Mouse (Mus musculus): ENCODE data around the gene Foxd4. TPM values are rescaled to one million over a fixed set of nuclear protein-coding genes. Genes with fewer than 3 reads are reported as not detected.

The Foxd4 gene
- polyA plus RNA-seq, 1 experiment from 2014 or later: 0.14 TPM

DNA sequence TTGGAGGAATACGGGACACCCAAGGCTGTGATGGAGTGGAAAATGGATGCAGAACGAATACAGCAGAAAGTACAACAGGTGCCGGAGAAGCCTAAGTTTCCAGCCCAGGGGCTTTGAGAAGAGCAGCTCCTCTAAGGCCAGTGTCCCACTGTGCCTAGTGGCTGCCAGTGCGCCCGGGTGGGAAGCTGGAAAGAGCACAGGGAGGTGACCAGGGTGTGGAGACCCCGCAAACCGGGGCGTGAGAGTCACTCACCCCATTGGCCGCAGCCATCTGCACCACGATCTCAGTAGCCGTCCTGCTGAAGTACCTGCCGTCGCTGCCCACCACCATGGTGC lies 39.8 kb downstream of the Foxd4 start:
- no peak overlapping the region for H3K27ac ChIP-seq (ENCODE audit: low read depth, low read length)
- no peak for DNase-seq (ENCODE audit: low spot score)
- WGBS: 19% methylated on average over 13 of the region's 13 CpGs

GRCm38 (mm10) chr19:24851456-24852315 lies 49.3 kb downstream of the Foxd4 start:
- H3K9me3 ChIP-seq (ENCODE audit: control insufficient read depth, low read length): no peaks in the 10 kb centered on the region
- H3K9ac ChIP-seq (ENCODE audit: low read depth, low read length): no peak overlapping the region
- H3K27ac ChIP-seq (ENCODE audit: low read depth, low read length): no peak overlapping the region
- ATAC-seq (ENCODE audit: low FRiP score) (no peak), DNase-seq (ENCODE audit: low spot score) (no peak)
- H3K36me3 ChIP-seq (ENCODE audit: control insufficient read depth, insufficient read depth, low read length): no peaks in the 10 kb centered on the region
- no peaks in the 10 kb centered on the region for H3K4me1 ChIP-seq (replicated peaks; ENCODE audit: control insufficient read depth, insufficient read depth, low read length)
- H3K27me3 ChIP-seq (ENCODE audit: control insufficient read depth, insufficient read depth, low read length): no peaks in the 10 kb centered on the region
- no peak overlapping the region for H3K4me3 ChIP-seq (ENCODE audit: low read depth, low read length)
- H3K4me2 ChIP-seq (replicated peaks; ENCODE audit: low read depth, low read length): no peak overlapping the region
- WGBS: 90% methylated on average over 21 of the region's 21 CpGs

More for the DNA sequence above, 39.8 kb downstream of the Foxd4 start:
- Histone ChIP-seq H3K4me2 (replicated peaks; ENCODE audit: low read depth, low read length) (peak overlapping the region; percentile 85), H3K27me3 (ENCODE audit: control insufficient read depth, insufficient read depth, low read length) (peaks cover 13% of the 10 kb centered on the region), H3K36me3 (ENCODE audit: control insufficient read depth, insufficient read depth, low read length) (no peaks in the 10 kb centered on the region), H3K4me1 (replicated peaks; ENCODE audit: control insufficient read depth, insufficient read depth, low read length) (no peaks in the 10 kb centered on the region), H3K9ac (ENCODE audit: low read depth, low read length) (peak overlapping the region; percentile 45), H3K4me3 (ENCODE audit: low read depth, low read length) (peak overlapping the region; percentile 36), H3K9me3 (ENCODE audit: control insufficient read depth, low read length) (no peaks in the 10 kb centered on the region)
- ATAC-seq (ENCODE audit: low FRiP score): no peak

Other genes with a start within 250 kb of the Foxd4 start
- gene Tmem252, start 227.2 kb downstream of the Foxd4 start, polyA plus RNA-seq (2014; fragmentation: Nextera tagmentation; extraction: Ambion mirVana): 0.57 and 0.88 TPM in 2 replicates
- 0.81 and 1.2 TPM in 2 replicates for gene Pgm5, start 39.3 kb downstream of the Foxd4 start, polyA plus RNA-seq (2014; fragmentation: Nextera tagmentation; extraction: Ambion mirVana)
- 244 and 258 TPM in 2 replicates for gene Gm10053, start 25.5 kb downstream of the Foxd4 start, polyA plus RNA-seq (2014; fragmentation: Nextera tagmentation; extraction: Ambion mirVana)
- 24.9 and 25.3 TPM in 2 replicates for gene Cbwd1, start 60.4 kb upstream of the Foxd4 start, polyA plus RNA-seq (2014; fragmentation: Nextera tagmentation; extraction: Ambion mirVana)
- gene Dock8, start 98.3 kb upstream of the Foxd4 start, polyA plus RNA-seq (2014; fragmentation: Nextera tagmentation; extraction: Ambion mirVana): 0.70 and 4.1 TPM in 2 replicates